Mouse (Mus musculus) midbrain, embryonic 15.5 days (tissue): ENCODE data around the gene Fgb. TPM values are rescaled to one million over a fixed set of nuclear protein-coding genes. Genes with fewer than 3 reads are reported as not detected.

ENCODE experiments used
- ATAC-seq: fragments of 200-750 bp; cut with Nextera tagmentation; replicated peaks from 2 replicates; pipeline ENCODE4 v1.8.0; 2017; ENCODE audit warnings: moderate TSS enrichment
- H3K27ac ChIP-seq: fragments of 300-500 bp; sonication (generic); 2 replicates; pipeline ENCODE4 v1.5.1; 2015; ENCODE audit warnings: mild to moderate bottlenecking, inconsistent platforms
- H3K27me3 ChIP-seq: fragments of 300-500 bp; sonication (generic); replicated peaks from 2 replicates; pipeline ENCODE4 v1.6.1; 2015; ENCODE audit warnings: inconsistent platforms
- H3K36me3 ChIP-seq: fragments of 300-500 bp; sonication (generic); replicated peaks from 2 replicates; pipeline ENCODE4 v1.6.1; 2015; ENCODE audit warnings: inconsistent platforms
- H3K4me1 ChIP-seq: fragments of 300-500 bp; sonication (generic); 2 replicates; pipeline ENCODE4 v1.6.1; 2015; ENCODE audit warnings: inconsistent platforms
- H3K4me2 ChIP-seq: fragments of 300-500 bp; sonication (generic); 2 replicates; pipeline ENCODE4 v1.6.1; 2015; ENCODE audit warnings: inconsistent platforms, mild to moderate bottlenecking, moderate library complexity
- H3K4me3 ChIP-seq: fragments of 300-500 bp; sonication (generic); 2 replicates; pipeline ENCODE4 v1.5.1; 2015; ENCODE audit warnings: mild to moderate bottlenecking, inconsistent platforms
- H3K9ac ChIP-seq: fragments of 300-500 bp; sonication (generic); 2 replicates; pipeline ENCODE4 v1.6.1; 2015; ENCODE audit warnings: mild to moderate bottlenecking, inconsistent platforms
- H3K9me3 ChIP-seq: fragments of 300-500 bp; sonication (generic); 2 replicates; pipeline ENCODE4 v1.6.1; 2016; ENCODE audit warnings: inconsistent platforms
- WGBS: fragments of 180-500 bp; shearing (Covaris S2); methylation state at CpG from one replicate; pipeline ENCODE4 v1.1.7; 2015; ENCODE audit warnings: mixed read lengths; 5-methylcytosine and 5-hydroxymethylcytosine counted together
- polyA plus RNA-seq: library from polyadenylated mRNA; unstranded; fragments of >200 nt; fragmentation: Nextera tagmentation; extraction: Ambion mirVana; gene quantifications from 2 replicates; pipeline ENCODE4 v1.2.1, GENCODE M21; 2015

Gene Fgb
- polyA plus RNA-seq, 1 experiment from 2014 or later, result not detected

- Histone ChIP-seq H3K4me3 (no peak overlapping the region), H3K36me3 (peaks cover 5% of the 10 kb centered on the region; the same call in 1 of the 2 replicates), H3K27ac (no peak overlapping the region), H3K4me1 (peaks cover 13% of the 10 kb centered on the region), H3K9ac (no peak overlapping the region), H3K4me2 (no peak overlapping the region), H3K9me3 (no peaks in the 10 kb centered on the region), H3K27me3 (no peaks in the 10 kb centered on the region)
- ATAC-seq, result no peak
- 38% methylated on average over 10 of the region's 10 CpGs for WGBS
These were observed 4.1 kb upstream of the Fgb start for GRCm38 (mm10) chr3:83053758-83054157.

GRCm38 (mm10) chr3:83053126-83053525 is 3.5 kb upstream of the Fgb start:
- WGBS, result 89% methylated on average over 7 of the region's 7 CpGs
- no peak for ATAC-seq
- H3K9me3 ChIP-seq, result no peaks in the 10 kb centered on the region

GRCm38 (mm10) chr3:83052102-83052501 is 2.4 kb upstream of the Fgb start:
- Histone ChIP-seq H3K4me1 (peaks cover 12% of the 10 kb centered on the region), H3K27ac (no peak overlapping the region), H3K4me3 (no peak overlapping the region), H3K9me3 (no peaks in the 10 kb centered on the region), H3K27me3 (no peaks in the 10 kb centered on the region), H3K9ac (no peak overlapping the region), H3K36me3 (no peaks in the 10 kb centered on the region), H3K4me2 (no peak overlapping the region)
- 89% methylated on average over 5 of the region's 5 CpGs for WGBS
- no peak for ATAC-seq

More at GRCm38 (mm10) chr3:83053126-83053525, 3.5 kb upstream of the Fgb start:
- H3K4me2 ChIP-seq, result no peak overlapping the region
- no peaks in the 10 kb centered on the region for H3K36me3 ChIP-seq
- H3K27ac ChIP-seq, result no peak overlapping the region
- peaks cover 13% of the 10 kb centered on the region for H3K4me1 ChIP-seq
- no peak overlapping the region for H3K9ac ChIP-seq
- no peak overlapping the region for H3K4me3 ChIP-seq
- H3K27me3 ChIP-seq, result no peaks in the 10 kb centered on the region

- Histone ChIP-seq H3K4me1 (no peaks in the 10 kb centered on the region), H3K9ac (no peak overlapping the region), H3K9me3 (no peaks in the 10 kb centered on the region), H3K36me3 (no peaks in the 10 kb centered on the region), H3K27me3 (no peaks in the 10 kb centered on the region), H3K27ac (no peak overlapping the region), H3K4me3 (no peak overlapping the region), H3K4me2 (no peak overlapping the region)
- no peak for ATAC-seq
- 83% methylated on average over 5 of the region's 5 CpGs for WGBS
These were observed 998 bp upstream of the Fgb start for GRCm38 (mm10) chr3:83050661-83051060.

GRCm38 (mm10) chr3:83046649-83047048 is 3.0 kb downstream of the Fgb start:
- no peak for ATAC-seq
- 88% methylated on average over 11 of the region's 11 CpGs for WGBS
- no peaks in the 10 kb centered on the region for H3K27me3 ChIP-seq

GRCm38 (mm10) chr3:83042451-83042850 is 7.2 kb downstream of the Fgb start:
- Histone ChIP-seq H3K4me1 (no peaks in the 10 kb centered on the region), H3K36me3 (no peaks in the 10 kb centered on the region), H3K4me3 (no peak overlapping the region), H3K9ac (no peak overlapping the region), H3K4me2 (no peak overlapping the region), H3K27ac (no peak overlapping the region), H3K9me3 (no peaks in the 10 kb centered on the region), H3K27me3 (no peaks in the 10 kb centered on the region)
- 87% methylated on average over 5 of the region's 5 CpGs for WGBS
- ATAC-seq, result no peak

More at GRCm38 (mm10) chr3:83046649-83047048, 3.0 kb downstream of the Fgb start:
- Histone ChIP-seq H3K36me3 (no peaks in the 10 kb centered on the region), H3K9me3 (no peaks in the 10 kb centered on the region), H3K4me1 (no peaks in the 10 kb centered on the region), H3K27ac (no peak overlapping the region), H3K4me2 (no peak overlapping the region), H3K4me3 (no peak overlapping the region), H3K9ac (no peak overlapping the region)

GRCm38 (mm10) chr3:83039666-83040065 is 10.0 kb downstream of the Fgb start:
- H3K9me3 ChIP-seq, result no peaks in the 10 kb centered on the region
- 85% methylated on average over 4 of the region's 4 CpGs for WGBS
- no peak overlapping the region for H3K4me2 ChIP-seq
- H3K36me3 ChIP-seq, result no peaks in the 10 kb centered on the region
- no peak overlapping the region for H3K9ac ChIP-seq
- H3K27ac ChIP-seq, result no peak overlapping the region
- H3K4me1 ChIP-seq, result no peaks in the 10 kb centered on the region
- no peaks in the 10 kb centered on the region for H3K27me3 ChIP-seq
- no peak overlapping the region for H3K4me3 ChIP-seq
- ATAC-seq, result no peak

- Histone ChIP-seq H3K9me3 (no peaks in the 10 kb centered on the region), H3K9ac (no peak overlapping the region), H3K27ac (no peak overlapping the region), H3K27me3 (no peaks in the 10 kb centered on the region), H3K4me2 (no peak overlapping the region), H3K4me1 (no peaks in the 10 kb centered on the region), H3K36me3 (no peaks in the 10 kb centered on the region), H3K4me3 (no peak overlapping the region)
- 85% methylated on average over 2 of the region's 2 CpGs for WGBS
- ATAC-seq, result no peak
These were observed 10.8 kb downstream of the Fgb start for GRCm38 (mm10) chr3:83038865-83039264.

- H3K4me1 ChIP-seq, result no peaks in the 10 kb centered on the region
- 85% methylated on average over 8 of the region's 8 CpGs for WGBS
- no peaks in the 10 kb centered on the region for H3K9me3 ChIP-seq
- H3K4me2 ChIP-seq, result no peak overlapping the region
- H3K27me3 ChIP-seq, result no peaks in the 10 kb centered on the region
- no peak overlapping the region for H3K9ac ChIP-seq
- H3K4me3 ChIP-seq, result no peak overlapping the region
- H3K36me3 ChIP-seq, result no peaks in the 10 kb centered on the region
- ATAC-seq, result no peak
- no peak overlapping the region for H3K27ac ChIP-seq
These were observed 15.9 kb downstream of the Fgb start for GRCm38 (mm10) chr3:83033801-83034200.

- ATAC-seq, result peak; percentile 80
- no peaks in the 10 kb centered on the region for H3K9me3 ChIP-seq
- H3K27ac ChIP-seq, result no peak overlapping the region
- H3K9ac ChIP-seq, result no peak overlapping the region
- H3K36me3 ChIP-seq, result no peaks in the 10 kb centered on the region
- H3K4me2 ChIP-seq, result peak overlapping the region; percentile 39
- peak overlapping the region; percentile 12; the same call in 1 of the 2 replicates for H3K4me3 ChIP-seq
- 40% methylated on average over 13 of the region's 13 CpGs for WGBS
- H3K4me1 ChIP-seq, result no peaks in the 10 kb centered on the region
- no peaks in the 10 kb centered on the region for H3K27me3 ChIP-seq
These were observed 16.8 kb downstream of the Fgb start for GRCm38 (mm10) chr3:83032746-83033308.

- Histone ChIP-seq H3K4me3 (no peak overlapping the region), H3K4me2 (no peak overlapping the region), H3K27ac (no peak overlapping the region), H3K9me3 (no peaks in the 10 kb centered on the region), H3K9ac (no peak overlapping the region), H3K27me3 (no peaks in the 10 kb centered on the region), H3K4me1 (no peaks in the 10 kb centered on the region), H3K36me3 (no peaks in the 10 kb centered on the region)
- ATAC-seq, result no peak
- WGBS, result 71% methylated on average over 4 of the region's 4 CpGs
These were observed 19.3 kb downstream of the Fgb start for GRCm38 (mm10) chr3:83030331-83030730.

GRCm38 (mm10) chr3:83027546-83028251 is 22.0 kb downstream of the Fgb start:
- Histone ChIP-seq H3K27me3 (no peaks in the 10 kb centered on the region), H3K9ac (no peak overlapping the region), H3K4me1 (no peaks in the 10 kb centered on the region), H3K4me2 (no peak overlapping the region), H3K27ac (no peak overlapping the region), H3K9me3 (no peaks in the 10 kb centered on the region), H3K36me3 (no peaks in the 10 kb centered on the region), H3K4me3 (no peak overlapping the region)
- WGBS, result 84% methylated on average over 9 of the region's 9 CpGs
- ATAC-seq, result no peak
